Mouse (Mus musculus) stomach, postnatal 0 days (tissue): Measurements from ENCODE around the gene Asrgl1. TPM values are rescaled to one million over a fixed set of nuclear protein-coding genes. Genes with fewer than 3 reads are reported as not detected.

Source experiments
- ATAC-seq: fragments of 200-750 bp; cut with Nextera tagmentation; 2 replicates; pipeline ENCODE4 v1.8.0; 2017; ENCODE audit not compliant: low FRiP score, low TSS enrichment
- DNase-seq: peaks from one replicate; pipeline ENCODE4 v3.0.0-alpha.2; 2016; ENCODE audit warnings: low spot score
- H3K27ac ChIP-seq: fragments of 300-500 bp; sonication (generic); replicated peaks from 2 replicates; pipeline ENCODE4 v1.5.1; 2014; ENCODE audit warnings: mild to moderate bottlenecking, control low read depth
- H3K27me3 ChIP-seq: fragments of 300-500 bp; sonication (generic); 2 replicates; pipeline ENCODE4 v1.6.1; 2014; ENCODE audit warnings: low read length; ENCODE audit not compliant: control insufficient read depth, insufficient read depth
- H3K36me3 ChIP-seq: fragments of 300-500 bp; sonication (generic); 2 replicates; pipeline ENCODE4 v1.6.1; 2014; ENCODE audit warnings: low read length, mixed read lengths; ENCODE audit not compliant: control insufficient read depth, insufficient read depth
- H3K4me1 ChIP-seq: fragments of 300-500 bp; sonication (generic); replicated peaks from 2 replicates; pipeline ENCODE4 v1.6.1; 2014; ENCODE audit warnings: antibody characterized with exemption; ENCODE audit not compliant: control insufficient read depth, insufficient read depth
- H3K4me2 ChIP-seq: fragments of 300-500 bp; sonication (generic); replicated peaks from 2 replicates; pipeline ENCODE4 v1.6.1; 2014; ENCODE audit warnings: low read depth, mild to moderate bottlenecking, control low read depth, moderate library complexity
- H3K4me3 ChIP-seq: fragments of 300-500 bp; sonication (generic); 2 replicates; pipeline ENCODE4 v1.5.1; 2014; ENCODE audit warnings: low read depth, low read length, control low read depth
- H3K9ac ChIP-seq: fragments of 300-500 bp; sonication (generic); 2 replicates; pipeline ENCODE4 v1.6.1; 2014; ENCODE audit warnings: mild to moderate bottlenecking, low read length, control low read depth, mixed read lengths
- H3K9me3 ChIP-seq: fragments of 300-500 bp; sonication (generic); 2 replicates; pipeline ENCODE4 v1.6.1; 2016; ENCODE audit warnings: low read length; ENCODE audit not compliant: control insufficient read depth
- CTCF ChIP-seq: IDR thresholded peaks from 2 replicates; pipeline ENCODE4 v1.5.1; 2016; ENCODE audit warnings: antibody characterized with exemption, low read depth, mild to moderate bottlenecking, moderate library complexity
- EP300 ChIP-seq: optimal IDR thresholded peaks from 2 replicates; pipeline ENCODE3; 2016; ENCODE audit warnings: antibody characterized with exemption
- WGBS: fragments of 180-500 bp; shearing (Covaris S2); extraction: QIAGEN DNeasy Blood & Tissue Kit; methylation state at CpG from one replicate; pipeline ENCODE4 v1.1.7; 2014; 5-methylcytosine and 5-hydroxymethylcytosine counted together
- polyA plus RNA-seq: library from polyadenylated mRNA; unstranded; fragments of >200 nt; fragmentation: Nextera tagmentation; extraction: Ambion mirVana; gene quantifications from 2 replicates; pipeline ENCODE4 v1.2.1, GENCODE M21; 2015

Gene Asrgl1
- polyA plus RNA-seq, 1 experiment from 2014 or later, result 7.5 TPM

GRCm38 (mm10) chr19:9107379-9107755 lies 28.1 kb downstream of the Asrgl1 start:
- ATAC-seq, result peak; percentile 18
- no peak for TF ChIP-seq CTCF
- TF ChIP-seq EP300, result no peak
- Histone ChIP-seq H3K9me3 (no peaks in the 10 kb centered on the region), H3K27me3 (no peaks in the 10 kb centered on the region), H3K4me3 (no peak overlapping the region), H3K4me2 (no peak overlapping the region), H3K36me3 (no peaks in the 10 kb centered on the region), H3K27ac (peak overlapping the region; percentile 83), H3K9ac (peak overlapping the region; percentile 27; the same call in 1 of the 2 replicates), H3K4me1 (peaks cover 16% of the 10 kb centered on the region)
- WGBS, result 38% methylated on average over 1 of the region's 1 CpGs
- no peak for DNase-seq

GRCm38 (mm10) chr19:9106751-9107378 lies 28.6 kb downstream of the Asrgl1 start:
- DNase-seq (peak; percentile 40), ATAC-seq (peak; percentile 80)
- Histone ChIP-seq H3K4me1 (peaks cover 16% of the 10 kb centered on the region), H3K4me3 (no peak overlapping the region), H3K9me3 (no peaks in the 10 kb centered on the region), H3K27ac (peak overlapping the region; percentile 83), H3K9ac (peak overlapping the region; percentile 27), H3K4me2 (no peak overlapping the region), H3K27me3 (no peaks in the 10 kb centered on the region), H3K36me3 (no peaks in the 10 kb centered on the region)
- TF ChIP-seq EP300 (peak; percentile 31), CTCF (no peak)
- whole genome bisulfite sequencing, result 13% methylated on average over 4 of the region's 4 CpGs

- ATAC-seq (peak; percentile 27; the same call in 1 of the 2 replicates), DNase-seq (peak; percentile 29)
- H3K9ac ChIP-seq, result 0 out of 2 replicates have a peak overlapping the region, but pooled peaks have one; percentile 27
- TF ChIP-seq EP300, result no peak
- WGBS, result 34% methylated on average over 5 of the region's 5 CpGs
- H3K4me3 ChIP-seq, result no peak overlapping the region
- H3K27me3 ChIP-seq, result no peaks in the 10 kb centered on the region
- no peaks in the 10 kb centered on the region for H3K36me3 ChIP-seq
- H3K9me3 ChIP-seq, result no peaks in the 10 kb centered on the region
- H3K4me1 ChIP-seq, result peaks cover 16% of the 10 kb centered on the region
- no peak overlapping the region for H3K4me2 ChIP-seq
- peak overlapping the region; percentile 83 for H3K27ac ChIP-seq
These were observed 29.3 kb downstream of the Asrgl1 start for GRCm38 (mm10) chr19:9106096-9106495.

- no peak overlapping the region for H3K9ac ChIP-seq
- 53% methylated on average over 3 of the region's 3 CpGs for WGBS
- no peak overlapping the region for H3K4me2 ChIP-seq
- H3K4me3 ChIP-seq, result no peak overlapping the region
- peak overlapping the region; percentile 83 for H3K27ac ChIP-seq
- no peaks in the 10 kb centered on the region for H3K27me3 ChIP-seq
- ATAC-seq, result no peak
- H3K4me1 ChIP-seq, result peaks cover 16% of the 10 kb centered on the region
- no peaks in the 10 kb centered on the region for H3K36me3 ChIP-seq
- DNase-seq, result no peak
- no peaks in the 10 kb centered on the region for H3K9me3 ChIP-seq
- TF ChIP-seq EP300 (no peak), CTCF (no peak)
These were observed 30.2 kb downstream of the Asrgl1 start for GRCm38 (mm10) chr19:9105101-9105685.

- H3K9me3 ChIP-seq, result no peaks in the 10 kb centered on the region
- H3K4me1 ChIP-seq, result peaks cover 16% of the 10 kb centered on the region
- H3K4me3 ChIP-seq, result no peak overlapping the region
- H3K9ac ChIP-seq, result no peak overlapping the region
- TF ChIP-seq EP300 (no peak), CTCF (no peak)
- H3K27ac ChIP-seq, result peak overlapping the region; percentile 83; the same call in 1 of the 2 replicates
- no peaks in the 10 kb centered on the region for H3K36me3 ChIP-seq
- H3K27me3 ChIP-seq, result no peaks in the 10 kb centered on the region
- H3K4me2 ChIP-seq, result no peak overlapping the region
- ATAC-seq, result no peak
- DNase-seq, result no peak
- 68% methylated on average over 4 of the region's 4 CpGs for WGBS
These were observed 31.4 kb downstream of the Asrgl1 start for GRCm38 (mm10) chr19:9103986-9104385.

GRCm38 (mm10) chr19:9101062-9101457 lies 34.4 kb downstream of the Asrgl1 start:
- Histone ChIP-seq H3K9ac (no peak overlapping the region), H3K4me1 (peaks cover 2% of the 10 kb centered on the region), H3K27ac (0 out of 2 replicates have a peak overlapping the region, but pooled peaks have one; percentile 2), H3K4me3 (no peak overlapping the region), H3K36me3 (no peaks in the 10 kb centered on the region), H3K4me2 (no peak overlapping the region), H3K27me3 (no peaks in the 10 kb centered on the region), H3K9me3 (no peaks in the 10 kb centered on the region)
- ATAC-seq, result 0 out of 2 replicates have a peak, but pooled peaks have one; percentile 38
- TF ChIP-seq EP300 (no peak), CTCF (0 out of 2 replicates have a peak, but pooled peaks have one; percentile 14)
- 50% methylated on average over 2 of the region's 2 CpGs for WGBS
- DNase-seq, result no peak
